Mouse (Mus musculus) fat pad, adult 2 months (tissue): ENCODE measurements around the gene Zfp965.
"Not testable (repeated sequence)": the region's sequence is repeated elsewhere in the genome, so short reads cannot be mapped to it uniquely, and the experiment has no call there.

Experiments
- DNase-seq: peaks from one replicate; pipeline ENCODE4 v3.0.0-alpha.2; 2011; ENCODE audit warnings: low read depth, low spot score; ENCODE audit errors: extremely low read depth

Zfp965 gene

DNA sequence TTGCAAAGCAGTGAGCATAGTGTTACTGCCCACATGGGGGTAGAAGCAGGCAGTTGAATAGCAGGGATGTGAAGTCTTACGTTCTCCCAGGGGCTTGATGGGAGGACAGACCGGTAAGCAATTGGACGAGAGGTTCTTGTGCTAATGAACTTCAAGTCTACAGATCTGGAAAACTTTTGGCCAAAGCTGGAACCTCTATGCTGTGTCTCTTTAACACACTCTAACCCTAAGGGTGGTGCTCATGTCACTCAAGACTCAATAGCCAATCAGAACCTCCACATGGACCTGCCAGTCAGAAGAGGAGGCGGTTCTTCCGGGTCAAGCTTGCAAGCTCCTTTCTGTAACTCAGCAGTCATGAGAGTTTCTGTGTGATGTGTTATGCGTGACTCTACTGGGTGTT, at the start of gene Zfp965:
Zfp965 (plus strand) TSS at position 301 of the 400 bp plus-strand sequence.
- DNase-seq: not testable (repeated sequence)

DNA sequence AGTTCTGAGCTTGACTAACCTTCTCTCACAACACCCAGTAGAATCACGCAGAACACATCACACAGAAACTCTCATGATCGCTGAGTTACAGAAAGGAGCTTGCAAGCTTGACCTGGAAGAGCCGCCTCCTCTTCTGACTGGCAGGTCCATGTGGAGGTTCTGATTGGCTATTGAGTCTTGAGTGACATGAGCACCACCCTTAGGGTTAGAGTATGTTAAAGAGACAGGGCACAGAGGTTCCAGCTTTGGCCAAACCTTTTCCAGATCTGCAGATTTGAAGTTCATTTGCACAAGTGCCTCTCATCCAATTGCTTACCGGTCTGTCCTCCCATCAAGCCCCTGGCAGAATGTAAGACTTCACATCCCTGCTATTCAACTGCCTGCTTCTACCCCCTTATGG, 34.1 kb upstream of the Zfp965 start, which contains the start of gene Gm4724:
Gm4724 (minus strand) TSS at position 101 of the 400 bp plus-strand sequence.
- not testable (repeated sequence) for DNase-seq
